Mouse (Mus musculus) activated CD4-positive, CD25-positive, alpha-beta regulatory T cell, adult 4 months (primary cell): Measurements from ENCODE around the gene Cnst. TPM values are rescaled to one million over a fixed set of nuclear protein-coding genes. Genes with fewer than 3 reads are reported as not detected.

Source experiments
- ATAC-seq: one replicate; pipeline ENCODE4 v1.8.0; 2017
- polyA plus RNA-seq, 2 experiments: library from polyadenylated mRNA; unstranded; fragments of 100-300 nt; shearing (Covaris generic); gene quantifications; one replicate each; pipeline ENCODE4 v1.2.1; 2017

The Cnst gene
- polyA plus RNA-seq, 2 experiments from 2014 or later = 12.3 to 12.5 TPM

DNA sequence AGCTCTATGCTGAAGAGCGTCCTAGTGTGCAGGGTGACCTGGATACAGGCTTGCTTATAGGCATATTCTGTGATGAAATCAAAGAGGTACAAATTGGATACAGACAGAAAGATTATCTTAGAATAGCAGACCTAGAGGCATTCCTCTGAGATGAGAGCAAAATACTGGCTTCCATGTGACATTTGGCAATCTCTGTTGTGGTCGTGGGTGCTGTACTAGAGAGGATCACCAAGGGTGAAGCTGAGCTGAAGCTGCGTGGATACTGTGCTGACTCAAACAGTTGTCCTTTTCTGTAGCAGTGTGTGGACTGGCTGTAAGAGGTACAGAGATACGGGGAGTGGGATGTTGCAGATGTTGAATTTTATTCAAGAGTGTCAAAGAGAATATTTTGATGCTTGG lies 7.8 kb downstream of the Cnst start:
- no peak for ATAC-seq

DNA sequence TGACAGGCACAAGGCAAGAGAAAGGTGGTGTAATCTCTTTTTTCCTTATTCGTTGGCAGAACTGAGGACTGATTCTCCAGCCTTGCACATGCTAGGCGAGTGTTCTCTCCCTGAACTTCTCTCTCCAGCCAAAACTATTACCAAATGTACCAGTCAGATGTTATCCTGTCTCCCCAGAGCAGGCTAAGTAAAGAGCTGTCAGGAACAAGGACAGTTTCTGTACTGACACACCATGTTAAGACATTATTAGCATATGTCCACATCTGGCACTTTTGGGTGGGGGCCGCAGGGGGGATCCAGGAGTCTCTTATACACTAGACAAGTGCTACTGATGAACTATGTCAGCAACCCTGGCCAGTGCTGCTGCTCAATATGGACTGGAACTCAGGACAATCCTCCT lies 10.8 kb downstream of the Cnst start:
- no peak for ATAC-seq

DNA sequence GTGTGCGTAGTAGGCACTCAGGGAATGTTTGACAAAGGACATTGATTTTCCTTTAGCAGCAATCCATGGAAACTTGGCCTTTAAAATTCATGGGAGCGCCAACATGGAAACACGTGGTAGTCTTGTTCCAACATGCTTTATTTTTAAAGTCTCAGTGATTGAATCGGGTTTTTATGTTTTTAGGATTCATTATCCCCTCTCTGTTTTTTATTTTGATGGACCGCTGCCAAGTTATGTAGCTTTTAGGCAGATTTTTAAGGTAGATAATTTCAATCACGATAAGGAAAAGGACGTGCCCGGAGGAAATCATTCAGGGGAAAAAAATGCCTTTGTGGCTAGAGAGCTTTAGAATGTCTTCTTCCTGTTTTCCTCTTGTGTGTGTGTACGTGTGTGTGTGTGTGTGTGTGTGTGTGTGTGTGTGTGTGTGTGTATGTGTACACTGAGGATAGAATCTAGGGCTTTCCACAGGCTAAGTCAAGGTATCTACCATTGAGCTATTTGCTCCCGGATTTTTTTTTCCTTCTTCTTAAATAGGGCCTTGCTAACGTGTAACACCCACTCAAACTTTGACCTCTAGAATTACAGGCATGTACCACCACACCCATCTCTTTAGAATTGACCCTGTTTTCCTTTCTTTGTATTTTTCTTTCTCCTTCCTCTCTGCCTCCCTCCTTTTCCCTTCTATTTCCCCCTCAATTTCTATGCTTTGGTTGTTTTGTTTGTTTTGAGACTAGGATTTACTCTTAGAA lies 13.4 kb downstream of the Cnst start:
- peak; percentile 22 for ATAC-seq

DNA sequence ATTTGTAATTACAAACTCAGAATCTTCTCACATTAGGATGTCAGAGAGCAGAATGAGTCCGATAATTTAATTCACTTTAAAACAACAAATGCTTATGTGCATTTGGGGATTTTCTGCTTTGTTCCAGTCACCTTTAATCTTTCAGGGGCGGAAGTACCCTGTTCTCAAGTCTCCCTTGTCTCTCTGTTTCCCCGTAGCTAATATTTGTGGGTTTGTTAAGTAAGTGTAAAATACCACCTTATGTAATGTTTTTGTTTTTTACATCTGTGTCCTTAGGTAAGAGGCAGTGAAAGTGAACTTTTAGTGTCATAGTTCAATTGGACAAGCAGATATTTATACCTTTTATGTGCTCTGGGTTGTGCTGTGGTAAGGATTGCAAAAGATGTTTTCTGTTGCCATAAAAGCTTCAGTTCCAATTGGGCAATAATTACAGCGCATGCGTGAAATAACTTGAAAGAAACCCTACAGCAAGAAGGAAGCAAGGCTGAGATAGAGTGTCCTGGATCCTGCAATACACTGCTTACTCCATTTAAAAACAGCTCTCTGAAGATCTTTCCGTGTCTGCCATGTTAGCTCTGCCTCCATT lies 14.8 kb downstream of the Cnst start:
- peak; percentile 77 for ATAC-seq

DNA sequence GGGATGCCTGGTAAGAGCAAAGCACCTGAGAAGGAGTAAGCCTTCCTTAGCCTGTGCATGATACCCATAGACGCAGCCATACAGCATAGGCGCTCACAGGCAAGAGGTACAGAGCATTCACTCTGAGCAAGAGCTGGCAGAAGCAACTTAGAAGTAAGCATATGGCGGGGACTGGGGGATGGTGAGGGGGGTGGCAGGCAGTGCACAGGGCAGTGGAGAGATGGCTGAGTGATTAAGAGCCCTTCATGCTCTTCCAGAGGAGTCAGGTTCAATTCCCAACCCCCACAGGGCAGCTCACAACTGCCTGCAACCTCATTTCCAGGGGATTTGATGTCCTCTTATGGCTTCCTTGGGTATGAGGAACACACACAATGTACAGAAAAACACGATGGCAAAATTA lies 17.0 kb downstream of the Cnst start:
- no peak for ATAC-seq

DNA sequence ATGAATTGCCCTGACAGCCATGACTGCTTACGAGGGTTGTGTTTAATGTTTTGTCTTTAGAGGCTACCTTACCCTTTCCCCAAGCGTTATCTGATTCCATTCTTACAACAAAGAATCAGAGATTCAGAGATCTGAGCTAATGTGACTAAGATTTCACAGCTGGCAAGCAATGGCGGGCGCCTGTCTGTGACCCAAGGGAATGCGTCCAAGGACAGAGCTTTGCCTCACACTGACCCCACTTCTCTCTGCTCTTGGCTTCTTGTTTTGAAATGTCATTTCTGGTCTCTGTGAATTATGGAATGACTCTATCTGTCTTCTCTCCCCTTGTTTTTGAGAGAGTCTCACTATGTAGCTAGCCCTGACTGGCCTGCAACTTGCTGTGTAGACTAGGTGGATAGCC lies 17.8 kb downstream of the Cnst start:
- no peak for ATAC-seq

DNA sequence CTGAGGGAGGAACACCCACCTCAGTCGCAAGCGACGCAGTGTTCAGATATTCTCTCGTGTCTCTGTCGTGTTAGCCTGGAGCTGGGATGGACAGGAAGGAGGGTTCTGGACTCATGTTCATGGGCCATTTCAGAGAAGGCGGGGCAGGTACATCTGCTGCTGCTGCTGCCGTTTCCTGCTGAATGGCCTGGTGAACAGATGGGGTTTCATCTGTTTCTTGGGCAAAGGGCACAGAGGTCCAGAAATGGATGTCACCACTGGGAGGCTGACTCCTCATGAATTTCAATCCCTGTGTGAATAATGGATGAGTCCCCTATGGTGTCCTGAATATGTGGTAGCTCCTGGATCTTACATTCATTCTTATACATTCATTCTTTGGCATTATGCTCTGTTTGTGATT lies 21.4 kb downstream of the Cnst start:
- ATAC-seq = no peak

DNA sequence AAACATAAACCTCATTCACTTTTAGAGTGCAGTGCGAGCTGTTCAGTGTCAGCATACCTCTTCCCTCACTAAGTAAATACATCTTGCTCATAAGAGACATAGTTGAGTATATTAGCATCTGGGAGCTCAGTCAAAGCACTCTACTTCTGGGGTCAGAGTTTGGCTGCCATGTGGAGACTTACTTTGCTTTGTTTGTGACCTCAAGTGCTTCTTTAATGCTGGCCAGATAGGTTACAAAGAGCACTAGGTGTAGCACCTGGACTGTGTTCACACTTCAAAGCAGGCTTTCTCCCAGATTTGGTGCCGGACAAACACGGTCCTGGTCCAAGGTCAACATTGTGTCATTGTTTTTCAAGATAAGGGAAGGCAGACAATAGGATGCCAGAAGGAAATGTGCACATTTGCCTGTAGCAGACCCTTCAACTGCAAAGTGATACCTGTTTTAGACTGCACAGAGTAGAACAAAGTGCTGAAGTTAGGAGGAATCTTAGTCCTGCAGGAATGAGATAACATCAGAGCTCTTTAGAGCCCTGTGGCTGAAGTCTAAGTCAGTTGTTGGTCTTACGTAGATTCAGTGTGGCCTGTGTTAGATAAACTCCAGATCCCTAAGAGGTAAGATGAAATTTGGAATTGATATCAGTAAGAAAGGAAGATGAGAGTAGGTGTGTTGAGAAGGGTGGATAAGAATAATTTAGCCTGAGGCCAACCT lies 22.7 kb downstream of the Cnst start:
- no peak for ATAC-seq

DNA sequence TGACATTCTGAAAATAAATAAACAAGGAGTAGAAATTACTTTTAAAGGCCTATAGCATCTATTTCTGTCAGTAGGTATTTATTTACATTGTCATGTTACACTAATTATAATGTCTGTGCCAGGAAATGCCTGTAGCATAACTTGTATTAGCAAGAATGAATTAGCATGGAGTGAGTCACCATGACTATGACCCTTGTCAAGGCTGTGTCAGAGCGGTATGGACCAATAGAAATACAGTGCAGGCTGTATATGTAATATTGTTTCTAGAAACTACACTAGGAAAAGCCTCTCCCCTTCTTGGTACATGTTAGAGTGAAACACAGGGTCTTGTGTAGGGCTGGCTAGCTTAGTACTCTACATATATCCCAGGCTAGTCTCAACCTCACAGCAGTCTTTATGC lies 24.3 kb downstream of the Cnst start:
- no peak for ATAC-seq

DNA sequence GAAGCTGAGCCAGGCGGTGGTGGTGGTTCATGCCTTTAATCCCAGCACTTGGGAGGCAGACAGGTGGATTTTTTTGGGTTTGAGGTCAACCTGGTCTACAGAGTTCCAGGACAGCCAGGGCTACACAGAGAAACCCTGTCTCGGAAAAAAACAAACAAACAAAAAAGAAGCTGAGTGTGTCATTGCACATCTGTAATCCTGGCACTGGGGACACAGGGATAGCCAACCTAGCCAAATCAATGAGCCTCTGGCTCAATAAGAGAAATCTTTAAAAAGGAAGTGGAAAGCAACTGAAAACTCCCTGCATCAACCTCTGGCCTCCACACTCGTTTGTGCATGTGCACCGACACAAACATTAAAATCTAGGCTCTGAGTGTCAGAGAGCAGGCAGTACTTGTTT lies 25.5 kb downstream of the Cnst start:
- no peak for ATAC-seq

DNA sequence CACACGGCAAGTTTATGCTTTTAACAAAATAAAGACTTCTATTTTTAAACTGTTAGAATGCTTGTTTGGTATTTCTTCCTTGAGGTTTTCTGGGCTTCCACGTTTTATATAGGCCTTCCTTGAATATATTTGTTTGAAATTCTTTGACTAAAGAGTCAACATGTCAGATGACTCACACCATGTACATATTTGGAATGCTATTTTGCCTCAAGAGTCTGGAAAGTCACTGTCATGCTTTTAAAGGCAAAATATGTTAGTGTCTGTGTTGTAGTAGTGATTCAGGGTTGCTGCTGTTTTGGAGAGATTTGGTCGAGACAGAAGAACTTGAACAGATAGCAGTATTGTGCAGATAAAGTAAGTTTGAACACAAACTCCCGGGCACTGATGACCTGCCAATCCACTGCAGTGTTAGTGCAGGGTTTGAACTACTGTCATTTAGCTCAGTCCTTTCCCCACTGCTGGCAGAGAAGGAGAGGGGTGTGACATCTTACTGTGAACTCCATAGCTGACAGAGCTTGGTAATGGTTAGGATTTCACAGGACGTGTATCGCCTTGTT lies 27.6 kb downstream of the Cnst start:
- ATAC-seq = no peak

DNA sequence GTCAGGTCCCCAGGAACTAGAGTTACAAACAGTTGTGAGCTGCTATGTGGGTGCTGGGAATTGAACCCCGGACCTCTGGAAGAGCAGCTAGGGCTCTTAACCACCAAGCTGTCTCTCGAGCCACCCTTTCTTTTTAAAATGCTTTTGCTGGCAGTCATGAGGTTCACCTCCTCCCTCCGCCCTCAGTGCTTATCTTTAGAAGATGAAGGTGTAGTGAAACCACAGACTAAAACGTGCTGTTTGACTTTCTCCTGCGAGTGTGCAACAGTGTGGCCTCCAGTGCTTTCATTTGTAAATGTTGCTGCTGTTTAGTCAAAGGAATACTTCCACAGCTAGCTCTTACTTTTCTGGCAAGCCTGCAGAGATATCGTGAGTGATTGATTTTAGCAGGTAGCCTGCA lies 32.5 kb downstream of the Cnst start:
- ATAC-seq = peak; percentile 87

DNA sequence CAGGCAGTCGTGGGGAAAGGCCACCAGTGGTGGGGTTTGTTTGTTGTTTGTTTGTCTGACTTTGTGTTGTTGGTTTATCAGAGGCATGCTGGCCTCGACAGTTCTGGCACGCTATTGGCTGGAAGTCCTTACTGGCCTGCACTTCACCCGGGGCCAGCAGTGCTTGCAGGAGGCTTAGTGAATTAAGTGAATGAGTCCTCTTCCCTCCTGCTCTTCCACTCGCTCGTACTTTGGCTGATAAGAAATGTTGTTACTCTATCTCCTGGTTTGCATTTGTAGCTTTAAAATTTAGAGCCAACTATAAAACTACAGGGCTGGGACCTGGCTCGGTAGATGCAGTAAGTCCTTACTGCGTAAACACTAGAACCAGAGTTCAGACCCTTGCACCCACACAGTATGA lies 34.0 kb downstream of the Cnst start:
- no peak for ATAC-seq

DNA sequence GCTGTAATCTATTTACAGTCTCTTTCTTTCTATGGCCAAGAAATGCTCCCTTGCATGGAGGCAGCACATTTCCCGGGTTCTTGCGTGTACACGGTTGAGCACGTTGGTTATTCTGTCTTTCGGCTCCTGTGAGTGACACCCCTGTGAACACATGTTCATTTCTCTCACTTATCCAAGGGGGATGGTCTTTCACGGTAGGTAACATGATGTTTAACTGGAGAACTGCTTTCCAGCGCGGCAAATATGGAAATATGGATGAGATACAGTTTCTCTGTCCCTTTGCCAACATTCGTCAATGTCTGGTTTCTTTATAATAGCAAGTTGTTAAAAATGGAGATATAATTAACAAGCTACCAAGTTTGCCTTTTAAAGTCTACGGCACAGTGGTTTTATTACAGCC lies 35.3 kb downstream of the Cnst start:
- ATAC-seq = no peak

DNA sequence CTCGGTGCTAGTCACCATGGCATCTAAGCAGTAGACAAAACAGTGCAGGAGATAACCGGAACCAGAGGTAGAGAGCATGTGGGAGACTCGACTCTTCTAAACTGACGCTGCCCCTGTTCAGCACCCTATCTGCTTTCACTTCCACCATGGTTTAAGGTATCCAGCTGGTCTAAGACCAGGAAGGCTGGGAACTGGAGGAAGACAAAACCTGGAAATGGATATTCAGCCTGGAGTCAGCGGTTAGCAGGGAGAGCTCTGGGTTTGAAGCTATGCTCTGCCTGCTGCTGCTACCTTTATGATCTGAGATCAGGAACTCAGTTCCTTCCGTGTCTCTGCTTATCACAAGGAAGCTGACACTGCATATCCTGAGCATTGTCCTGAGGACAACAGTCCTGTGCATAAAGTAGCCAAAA lies 35.9 kb downstream of the Cnst start:
- no peak for ATAC-seq

DNA sequence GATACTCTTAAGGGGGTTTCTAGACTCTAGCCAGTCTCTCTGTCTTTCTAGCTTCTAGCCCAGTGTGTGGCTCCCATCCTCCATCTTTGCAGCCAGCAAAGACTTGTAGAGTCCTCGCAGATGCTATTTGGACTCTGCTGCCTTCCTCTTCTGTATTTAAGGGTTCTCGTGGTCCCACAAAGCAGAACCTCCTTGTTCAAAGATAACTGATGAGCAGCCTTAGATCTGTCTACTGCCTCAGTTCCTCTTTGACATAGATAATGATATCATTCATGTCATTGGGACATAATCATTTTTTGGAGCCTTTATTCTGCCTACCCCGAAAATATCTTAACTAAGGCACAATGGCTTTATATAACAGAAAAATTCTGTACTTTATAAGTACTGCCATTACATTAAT lies 36.9 kb downstream of the Cnst start:
- no peak for ATAC-seq

DNA sequence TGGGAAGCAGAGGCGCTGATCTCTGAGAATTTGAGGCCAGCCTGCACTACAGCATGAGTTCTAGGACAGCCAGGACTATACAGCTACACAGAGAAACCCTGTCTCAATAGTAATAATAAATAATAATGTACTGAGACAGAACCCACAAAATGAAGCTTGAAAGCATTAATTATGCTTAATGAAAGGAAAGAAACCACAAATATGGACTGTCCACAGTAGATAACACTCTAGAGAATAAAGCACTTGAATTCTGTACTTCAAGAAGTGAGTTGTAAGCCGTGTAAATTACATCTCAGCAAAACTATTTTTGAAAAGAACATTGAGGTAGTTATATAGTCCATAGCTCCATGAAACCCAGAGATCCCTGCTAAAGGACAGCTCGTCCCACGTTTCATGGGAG lies 38.0 kb downstream of the Cnst start:
- ATAC-seq = no peak

DNA sequence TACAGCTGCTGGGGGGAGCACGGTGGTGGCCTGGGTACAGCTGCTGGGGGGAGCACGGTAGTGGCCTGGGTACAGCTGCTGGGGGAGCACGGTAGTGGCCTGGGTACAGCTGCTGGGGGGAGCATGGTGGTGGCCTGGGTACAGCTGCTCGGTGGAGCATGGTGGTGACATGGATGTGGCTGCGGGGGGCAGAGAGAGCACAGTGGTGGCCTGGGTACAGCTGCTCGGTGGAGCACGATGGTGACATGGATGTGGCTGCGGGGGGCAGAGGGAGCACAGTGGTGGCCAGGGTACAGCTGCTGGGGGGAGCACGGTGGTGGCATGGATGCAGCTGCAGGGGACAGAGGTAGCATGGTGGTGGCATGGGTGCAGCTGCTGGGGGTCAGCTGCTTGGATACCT lies 39.5 kb downstream of the Cnst start:
- ATAC-seq = no peak

DNA sequence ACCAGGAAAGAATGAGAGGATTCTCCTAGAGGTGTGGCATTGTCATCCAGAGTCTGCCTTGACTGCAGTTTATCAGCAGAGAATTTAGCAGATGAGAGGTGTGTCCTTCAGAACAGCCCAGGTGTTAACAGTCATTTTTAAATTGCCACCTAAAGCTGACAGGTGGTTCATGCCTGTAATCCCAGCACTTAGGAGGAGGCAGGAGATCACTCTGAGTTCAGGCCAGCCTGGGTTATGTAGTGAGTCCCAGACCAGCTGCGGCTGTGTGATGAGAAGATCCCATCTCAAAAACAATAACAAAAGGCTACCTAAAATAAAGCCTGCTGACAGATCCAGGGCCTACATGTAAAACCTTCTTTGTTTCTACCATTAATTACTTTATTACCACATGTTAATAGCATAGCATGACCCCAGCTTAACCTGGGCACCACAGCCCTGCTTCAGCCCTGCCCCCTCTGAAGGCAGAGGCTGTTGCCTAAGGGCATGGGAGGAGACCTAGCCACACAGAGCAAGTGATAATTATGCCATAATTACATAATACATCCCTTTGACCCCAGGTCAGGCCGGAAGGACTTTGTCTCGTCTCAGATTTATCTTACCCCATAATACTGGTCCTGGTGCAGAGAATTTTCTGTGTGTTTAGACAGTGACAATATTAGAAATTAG lies 40.4 kb downstream of the Cnst start:
- ATAC-seq = no peak

DNA sequence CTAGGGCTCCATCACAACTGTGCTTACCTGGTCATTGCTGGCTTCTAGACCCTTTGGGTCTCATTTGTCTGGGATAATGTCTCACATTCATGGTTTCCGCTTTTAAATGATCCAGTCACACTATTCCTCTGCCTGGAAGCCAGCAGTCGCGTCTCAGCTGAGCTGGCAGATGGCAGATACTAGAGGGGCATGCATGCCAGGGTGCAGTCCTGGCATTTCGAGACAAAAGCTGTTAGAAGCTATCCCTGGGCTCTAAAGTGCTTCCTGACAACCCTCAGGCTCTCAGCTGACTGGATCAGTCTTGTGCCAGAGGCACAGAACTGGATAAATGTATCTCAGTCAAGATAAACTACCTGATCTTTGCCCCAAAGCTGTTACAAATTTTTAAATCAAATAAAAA lies 42.1 kb downstream of the Cnst start:
- no peak for ATAC-seq

DNA sequence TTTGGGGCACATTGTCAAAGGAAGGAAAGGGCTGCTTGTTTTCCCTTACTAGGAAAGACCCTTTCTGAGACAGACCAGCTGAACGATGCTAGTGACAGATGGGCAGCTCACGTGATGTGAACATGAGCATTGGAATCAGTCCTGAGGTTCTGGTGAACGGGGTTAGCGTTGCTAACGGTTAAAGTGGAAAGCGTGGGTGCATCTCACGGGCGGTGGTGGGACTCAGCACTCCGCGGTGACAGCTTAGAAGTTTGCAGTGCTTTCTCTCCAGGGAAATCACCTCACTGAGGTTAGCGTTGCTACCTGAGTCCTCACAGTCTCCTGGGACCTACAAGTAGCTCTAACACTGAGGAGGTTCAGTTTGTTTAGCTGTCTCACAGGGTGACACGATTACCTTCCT lies 45.5 kb downstream of the Cnst start:
- ATAC-seq = peak; percentile 71

DNA sequence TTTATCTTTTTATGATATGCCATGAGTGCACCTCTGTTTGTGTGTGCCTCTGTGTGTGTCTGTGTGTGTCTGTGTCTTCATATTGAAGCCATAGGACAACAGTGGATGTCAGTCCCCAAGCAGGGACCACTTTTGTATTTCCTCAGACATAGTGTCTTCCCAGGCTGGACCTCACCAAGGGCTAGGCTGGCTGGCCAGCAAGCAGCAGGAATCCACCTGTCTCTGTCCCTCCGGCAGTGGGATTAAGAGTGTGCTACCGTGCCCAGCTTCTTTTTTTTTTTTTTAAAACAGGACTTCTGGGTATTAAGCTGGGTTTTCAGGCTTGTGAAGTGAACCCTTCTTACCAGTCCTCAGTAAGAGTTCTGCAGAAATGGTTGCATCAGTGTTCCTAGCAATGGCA lies 46.0 kb downstream of the Cnst start:
- ATAC-seq = no peak

DNA sequence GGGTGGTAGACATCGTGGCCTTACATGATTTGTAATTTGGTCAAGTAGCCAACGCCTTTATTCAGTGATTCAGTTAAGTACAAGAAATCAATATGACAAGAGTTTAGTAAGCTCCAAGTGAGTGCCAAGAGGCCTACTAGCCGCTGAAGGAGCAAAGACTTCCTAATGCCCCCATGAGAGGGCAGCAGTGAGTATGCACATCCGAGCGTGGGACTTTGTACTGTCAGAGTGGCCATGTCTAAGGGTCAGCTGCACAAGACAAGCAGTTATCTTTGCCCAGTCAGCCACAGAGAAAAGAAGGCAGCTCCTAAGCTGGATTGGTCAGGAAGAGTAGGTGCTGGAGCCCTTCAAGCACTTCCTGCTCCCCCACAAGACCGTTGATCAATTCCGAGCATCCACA lies 46.8 kb downstream of the Cnst start:
- ATAC-seq = no peak
